Mouse (Mus musculus): Measurements from ENCODE around the gene Plekhf1. TPM values are rescaled to one million over a fixed set of nuclear protein-coding genes. Genes with fewer than 3 reads are reported as not detected.

Gene Plekhf1
- polyA plus RNA-seq, 1 experiment from 2014 or later: 2.2 TPM

Other genes starting within 250 kb of the Plekhf1 start
- gene Uri1, start 204.5 kb downstream of the Plekhf1 start, polyA plus RNA-seq (2015; fragmentation: Nextera tagmentation; extraction: Ambion mirVana): 30.1 and 33.9 TPM in 2 replicates
- gene Ccne1, start 120.5 kb downstream of the Plekhf1 start, polyA plus RNA-seq (2015; fragmentation: Nextera tagmentation; extraction: Ambion mirVana): 40.9 and 44.5 TPM in 2 replicates
- gene 1600014C10Rik, start 44.8 kb downstream of the Plekhf1 start, polyA plus RNA-seq (2015; fragmentation: Nextera tagmentation; extraction: Ambion mirVana): 11.9 and 12.4 TPM in 2 replicates
- 36.8 and 37.4 TPM in 2 replicates for gene Pop4, start 43.4 kb upstream of the Plekhf1 start, polyA plus RNA-seq (2015; fragmentation: Nextera tagmentation; extraction: Ambion mirVana)